Mouse (Mus musculus): ENCODE measurements around the gene Zan. TPM values are rescaled to one million over a fixed set of nuclear protein-coding genes. Genes with fewer than 3 reads are reported as not detected.

Zan gene
- total RNA-seq, 1 experiment from 2014 or later: 0.35 TPM

GRCm38 (mm10) chr5:137377603-137378002 lies 99.3 kb downstream of the Zan start:
- ATAC-seq (replicated peaks in 1 of 2; ENCODE audit: insufficient read depth in 1 of 2, low FRiP score in 2 of 2, low TSS enrichment in 1 of 2, low read depth in 1 of 2, poor library complexity in 2 of 2, severe bottlenecking in 2 of 2): no peak

- no peak for ATAC-seq (replicated peaks in 1 of 2; ENCODE audit: insufficient read depth in 1 of 2, low FRiP score in 2 of 2, low TSS enrichment in 1 of 2, low read depth in 1 of 2, poor library complexity in 2 of 2, severe bottlenecking in 2 of 2)
Observed at GRCm38 (mm10) chr5:137377176-137377575, 99.7 kb downstream of the Zan start.

DNA sequence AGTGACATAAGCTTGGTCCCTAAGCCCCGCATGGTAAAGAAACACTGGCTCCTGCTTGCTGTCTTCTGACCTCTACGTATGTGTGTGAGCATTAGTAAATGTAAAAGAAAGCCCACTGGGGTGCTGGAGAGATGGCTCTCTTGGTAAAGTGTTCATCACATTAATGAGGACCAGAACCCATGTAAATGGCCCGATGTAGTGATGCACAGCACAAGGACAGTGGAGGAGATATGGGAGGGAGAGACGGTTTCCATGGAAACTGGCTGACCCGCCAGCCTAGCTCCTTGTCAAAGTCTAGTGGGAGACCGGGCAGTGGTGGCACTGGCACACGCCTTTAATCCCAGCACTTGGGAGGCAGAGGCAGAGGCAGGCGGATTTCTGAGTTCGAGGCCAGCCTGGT lies 100.1 kb downstream of the Zan start:
- no peak for ATAC-seq (replicated peaks in 1 of 2; ENCODE audit: insufficient read depth in 1 of 2, low FRiP score in 2 of 2, low TSS enrichment in 1 of 2, low read depth in 1 of 2, poor library complexity in 2 of 2, severe bottlenecking in 2 of 2)

- ATAC-seq (replicated peaks in 1 of 2; ENCODE audit: insufficient read depth in 1 of 2, low FRiP score in 2 of 2, low TSS enrichment in 1 of 2, low read depth in 1 of 2, poor library complexity in 2 of 2, severe bottlenecking in 2 of 2): no peak
Observed at GRCm38 (mm10) chr5:137376198-137376597, 100.7 kb downstream of the Zan start.

DNA sequence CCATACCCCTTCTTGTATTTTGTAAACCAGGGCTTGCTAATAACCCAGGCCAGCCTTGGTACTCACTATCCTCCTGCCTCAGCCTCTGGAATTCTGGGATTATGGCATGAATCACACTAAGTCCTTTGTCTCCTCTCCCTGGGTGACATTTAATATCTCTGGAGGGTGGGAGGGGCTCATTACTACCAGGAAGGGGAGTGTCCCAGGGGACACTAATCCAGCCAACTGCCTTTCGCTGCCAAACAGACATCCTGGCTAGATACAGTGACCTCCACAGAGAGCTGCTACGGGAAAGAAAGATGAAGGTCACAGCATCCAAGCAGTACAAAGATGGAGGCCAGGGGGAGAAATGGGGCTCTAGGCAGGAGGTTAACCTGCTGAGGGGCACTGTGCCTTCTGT lies 101.2 kb downstream of the Zan start:
- no peak for ATAC-seq (replicated peaks in 1 of 2; ENCODE audit: insufficient read depth in 1 of 2, low FRiP score in 2 of 2, low TSS enrichment in 1 of 2, low read depth in 1 of 2, poor library complexity in 2 of 2, severe bottlenecking in 2 of 2)

DNA sequence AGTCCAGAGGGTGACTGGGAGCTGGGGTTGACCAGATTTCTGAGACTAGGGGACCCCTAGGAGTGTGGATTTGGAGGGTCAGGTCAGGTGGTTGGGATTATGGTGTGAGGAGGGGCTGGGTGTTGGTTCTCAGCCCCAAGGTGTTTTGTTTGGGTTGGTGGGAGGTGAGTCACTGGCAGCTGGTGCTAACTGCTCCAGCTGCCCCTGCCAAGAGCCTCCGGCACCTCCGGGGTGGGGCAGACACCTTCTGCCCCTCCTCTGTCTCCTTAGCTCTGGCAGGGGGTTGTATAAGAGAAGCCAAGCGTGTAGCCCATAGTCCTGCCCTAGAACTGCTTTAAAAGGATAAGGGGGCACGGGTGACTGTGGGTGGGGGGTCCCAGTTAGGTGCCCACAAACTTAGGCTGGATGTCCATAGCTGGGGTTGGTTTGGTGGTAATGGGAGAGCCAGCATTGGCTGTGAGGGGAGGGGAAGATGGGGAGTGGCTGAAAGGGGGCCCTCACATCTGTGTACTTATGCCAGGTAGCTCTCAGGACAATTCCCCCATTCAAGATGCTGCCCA lies 102.3 kb downstream of the Zan start:
- no peak for ATAC-seq (replicated peaks in 1 of 2; ENCODE audit: insufficient read depth in 1 of 2, low FRiP score in 2 of 2, low TSS enrichment in 1 of 2, low read depth in 1 of 2, poor library complexity in 2 of 2, severe bottlenecking in 2 of 2)

- no peak for ATAC-seq (replicated peaks in 1 of 2; ENCODE audit: insufficient read depth in 1 of 2, low FRiP score in 2 of 2, low TSS enrichment in 1 of 2, low read depth in 1 of 2, poor library complexity in 2 of 2, severe bottlenecking in 2 of 2)
Observed at GRCm38 (mm10) chr5:137373371-137373950, 103.4 kb downstream of the Zan start.

GRCm38 (mm10) chr5:137369665-137370064 lies 107.2 kb downstream of the Zan start:
- ATAC-seq (replicated peaks in 1 of 2; ENCODE audit: insufficient read depth in 1 of 2, low FRiP score in 2 of 2, low TSS enrichment in 1 of 2, low read depth in 1 of 2, poor library complexity in 2 of 2, severe bottlenecking in 2 of 2): no peak

GRCm38 (mm10) chr5:137358382-137358781 lies 118.5 kb downstream of the Zan start:
- ATAC-seq (replicated peaks in 1 of 2; ENCODE audit: insufficient read depth in 1 of 2, low FRiP score in 2 of 2, low TSS enrichment in 1 of 2, low read depth in 1 of 2, poor library complexity in 2 of 2, severe bottlenecking in 2 of 2): no peak

- no peak for ATAC-seq (replicated peaks in 1 of 2; ENCODE audit: insufficient read depth in 1 of 2, low FRiP score in 2 of 2, low TSS enrichment in 1 of 2, low read depth in 1 of 2, poor library complexity in 2 of 2, severe bottlenecking in 2 of 2)
Observed at GRCm38 (mm10) chr5:137354091-137354490, 122.8 kb downstream of the Zan start.

DNA sequence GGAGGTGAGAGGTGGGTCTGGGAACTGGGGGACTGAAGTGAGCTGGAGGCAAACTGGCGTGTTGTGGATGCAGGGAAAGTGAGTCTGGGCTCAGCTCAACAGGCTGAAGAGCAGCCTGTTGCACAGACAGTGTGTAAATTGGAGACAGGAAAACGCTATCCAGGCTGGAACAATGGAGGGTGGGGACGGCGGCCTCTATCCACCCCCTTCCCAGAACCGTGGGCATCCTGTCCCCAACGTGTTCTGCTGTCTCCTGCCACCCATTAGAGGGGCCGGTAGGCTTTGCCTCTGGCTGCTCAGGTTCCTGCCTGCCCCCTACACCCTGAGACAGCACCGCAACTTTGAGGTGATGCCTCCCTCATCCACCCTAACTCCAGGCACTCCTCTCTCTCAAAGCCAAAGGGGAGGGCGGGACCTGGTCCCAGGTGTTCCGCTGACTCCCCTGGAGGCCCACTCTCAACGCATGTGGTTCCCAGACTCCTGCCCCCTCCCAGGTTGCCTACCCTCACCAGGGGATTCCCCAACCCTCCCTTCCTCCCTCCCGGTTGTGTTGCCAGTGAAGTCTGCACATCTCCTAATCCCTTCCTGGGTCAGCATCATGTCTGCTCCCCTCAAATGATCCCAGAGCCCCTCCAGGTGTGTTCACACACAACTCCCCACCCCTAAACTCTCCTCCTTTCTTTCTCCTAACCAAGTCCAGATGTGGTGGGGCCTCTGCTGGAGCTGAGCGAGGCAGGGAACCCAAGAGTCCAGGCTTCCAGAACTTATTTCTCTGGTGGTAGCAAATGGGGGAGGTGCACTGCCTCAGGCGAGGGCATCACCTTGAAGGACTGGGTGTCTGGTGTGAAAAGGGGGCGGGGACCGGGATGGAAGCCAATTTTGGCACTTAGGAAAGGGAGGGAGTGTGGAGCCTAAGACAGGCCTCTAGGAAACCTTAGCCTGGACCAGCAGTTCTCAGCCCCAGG lies 124.6 kb downstream of the Zan start:
- ATAC-seq (replicated peaks in 1 of 2; ENCODE audit: insufficient read depth in 1 of 2, low FRiP score in 2 of 2, low TSS enrichment in 1 of 2, low read depth in 1 of 2, poor library complexity in 2 of 2, severe bottlenecking in 2 of 2): no peak

- no peak for ATAC-seq (replicated peaks in 1 of 2; ENCODE audit: insufficient read depth in 1 of 2, low FRiP score in 2 of 2, low TSS enrichment in 1 of 2, low read depth in 1 of 2, poor library complexity in 2 of 2, severe bottlenecking in 2 of 2)
Observed at GRCm38 (mm10) chr5:137351394-137351793, 125.5 kb downstream of the Zan start.

GRCm38 (mm10) chr5:137351058-137351380 lies 125.8 kb downstream of the Zan start:
- no peak for ATAC-seq (replicated peaks in 1 of 2; ENCODE audit: insufficient read depth in 1 of 2, low FRiP score in 2 of 2, low TSS enrichment in 1 of 2, low read depth in 1 of 2, poor library complexity in 2 of 2, severe bottlenecking in 2 of 2)

DNA sequence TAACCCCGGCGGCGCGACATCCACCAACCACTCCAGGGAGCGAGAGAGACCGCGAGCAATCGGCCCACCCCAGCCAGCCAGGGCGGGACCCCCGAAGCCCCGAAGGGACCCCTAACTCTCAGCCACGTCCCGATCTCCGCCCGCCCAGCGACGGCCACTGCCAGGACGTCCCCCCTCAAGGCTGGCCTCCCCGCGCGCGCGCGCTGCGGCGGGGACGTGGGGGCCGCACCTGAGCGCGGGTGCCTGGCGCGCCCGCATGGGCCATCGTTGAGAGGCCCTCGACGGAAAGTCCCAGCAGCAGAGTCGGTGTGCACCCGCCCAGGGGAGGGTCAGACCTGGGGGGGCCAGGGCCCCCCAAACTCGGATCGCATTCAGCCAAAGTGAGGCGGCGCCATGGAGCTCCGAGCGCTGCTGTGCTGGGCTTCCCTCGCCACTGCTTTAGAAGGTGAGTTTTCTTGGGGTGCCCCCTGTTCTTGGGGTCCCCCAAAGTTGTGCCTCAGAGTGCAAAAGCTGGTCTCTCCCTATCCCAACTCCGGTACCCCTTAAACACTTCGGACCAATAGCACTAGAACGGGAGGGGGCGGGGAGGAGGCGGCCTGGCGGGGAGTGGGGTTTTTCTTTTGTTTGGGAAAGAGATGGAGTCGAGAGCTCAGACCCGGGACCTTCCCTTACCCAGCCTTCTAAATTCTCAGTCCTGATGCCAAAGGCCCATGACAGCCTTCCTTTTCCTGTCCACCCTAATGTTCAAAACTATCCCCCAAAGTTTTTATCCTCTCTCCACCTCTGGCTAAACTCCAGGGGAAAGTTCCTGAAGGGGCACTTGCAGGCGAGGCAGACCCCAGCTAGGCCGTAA lies 126.4 kb downstream of the Zan start:
- ATAC-seq (replicated peaks in 1 of 2; ENCODE audit: insufficient read depth in 1 of 2, low FRiP score in 2 of 2, low TSS enrichment in 1 of 2, low read depth in 1 of 2, poor library complexity in 2 of 2, severe bottlenecking in 2 of 2): no peak

GRCm38 (mm10) chr5:137349384-137350204 lies 127.3 kb downstream of the Zan start, which contains the start of gene Ephb4:
Gene Ephb4 (plus strand): TSS chr5:137350109.
- ATAC-seq (replicated peaks in 1 of 2; ENCODE audit: insufficient read depth in 1 of 2, low FRiP score in 2 of 2, low TSS enrichment in 1 of 2, low read depth in 1 of 2, poor library complexity in 2 of 2, severe bottlenecking in 2 of 2): peak; percentile 30 to 47; a peak in 2 of 4 replicates

GRCm38 (mm10) chr5:137348482-137349383 lies 128.1 kb downstream of the Zan start:
- no peak for ATAC-seq (replicated peaks in 1 of 2; ENCODE audit: insufficient read depth in 1 of 2, low FRiP score in 2 of 2, low TSS enrichment in 1 of 2, low read depth in 1 of 2, poor library complexity in 2 of 2, severe bottlenecking in 2 of 2)
